Mouse (Mus musculus): ENCODE data around the gene 2310009B15Rik. TPM values are rescaled to one million over a fixed set of nuclear protein-coding genes. Genes with fewer than 3 reads are reported as not detected.
A peak's percentile ranks its signal among the peaks of the same experiment; 100 is the strongest.

2310009B15Rik gene
- total RNA-seq (2021), result 10 to 100 TPM; 23.1 to 24.7 TPM
- long read RNA-seq, experiment 1, partial matches to known transcripts, result 0 of 13 reads
- long read RNA-seq, experiment 1, other reads (novel, unspliced or antisense), result 6 of 13 reads
- long read RNA-seq, experiment 2, transcript 2310009B15Rik-201 (3 exons, 565 nt), result major isoform, 9 of 24 reads
- long read RNA-seq, experiment 2, transcript 2310009B15Rik-202 (3 exons, 1,017 nt), result minor isoform, 5 of 24 reads
- long read RNA-seq, experiment 2, partial matches to known transcripts, result 0 of 24 reads
- long read RNA-seq, experiment 2, other reads (novel, unspliced or antisense), result 9 of 24 reads

GRCm38 (mm10) chr1:138856101-138856950 lies at the start of gene 2310009B15Rik:
2310009B15Rik (minus strand) TSS chr1:138856852.
- H3K27ac ChIP-seq, result peak within 1 kb of the TSS; percentile 82
- peak; percentile 72 to 79 for DNase-seq (ENCODE audit: low spot score in 2 of 2)
- peak within 1 kb of the TSS; percentile 53 for H3K4me3 ChIP-seq

GRCm38 (mm10) chr1:138906256-138906655 lies 49.6 kb upstream of the 2310009B15Rik start:
- Histone ChIP-seq H3K4me3 (no peak overlapping the region), H3K27ac (no peak overlapping the region)
- no peak for TF ChIP-seq CTCF (conservative IDR thresholded peaks at IDR 0.05)
- no peak for DNase-seq (ENCODE audit: low spot score in 2 of 2)

DNA sequence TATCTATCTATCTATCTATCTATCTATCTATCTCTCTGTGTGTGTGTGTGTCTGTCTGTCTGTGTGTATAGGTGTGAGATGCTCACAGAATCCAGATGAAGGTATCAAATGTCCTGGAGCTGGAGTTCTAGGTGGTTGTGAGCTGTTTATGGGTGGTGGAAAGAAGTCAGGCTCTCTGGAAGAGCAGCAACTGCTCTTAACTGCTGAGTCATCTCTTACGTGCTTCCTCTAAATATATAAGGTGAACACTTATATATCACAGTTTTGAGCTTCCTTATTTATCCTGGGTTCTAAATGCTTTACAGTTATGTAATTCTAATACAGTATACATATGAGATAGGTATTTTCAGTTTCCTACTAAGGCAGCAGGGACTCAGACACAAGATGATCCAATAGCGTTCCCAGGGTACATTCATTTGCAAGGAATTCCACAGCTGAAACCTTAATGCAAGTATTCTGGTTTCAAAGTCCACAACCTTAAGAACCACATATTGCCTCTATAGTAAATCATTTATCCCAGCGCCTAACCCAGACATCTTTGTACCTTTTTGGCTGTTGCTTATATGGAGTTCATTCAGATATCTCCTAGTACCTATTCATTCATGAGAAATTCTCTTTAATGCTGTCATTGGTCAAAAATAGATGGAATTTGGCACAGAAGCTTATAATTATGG lies 48.6 kb upstream of the 2310009B15Rik start:
- Histone ChIP-seq H3K4me3 (no peak overlapping the region), H3K27ac (no peak overlapping the region)
- no peak for DNase-seq (ENCODE audit: low spot score in 2 of 2)
- no peak for TF ChIP-seq CTCF (conservative IDR thresholded peaks at IDR 0.05)

GRCm38 (mm10) chr1:138903894-138904293 lies 47.2 kb upstream of the 2310009B15Rik start:
- DNase-seq (ENCODE audit: low spot score in 2 of 2), result no peak
- no peak overlapping the region for H3K27ac ChIP-seq
- H3K4me3 ChIP-seq, result no peak overlapping the region
- TF ChIP-seq CTCF (conservative IDR thresholded peaks at IDR 0.05), result no peak

GRCm38 (mm10) chr1:138901431-138902117 lies 44.9 kb upstream of the 2310009B15Rik start:
- no peak for TF ChIP-seq CTCF (conservative IDR thresholded peaks at IDR 0.05)
- no peak overlapping the region for H3K4me3 ChIP-seq
- peak; percentile 65 to 69 for DNase-seq (ENCODE audit: low spot score in 2 of 2)
- peak overlapping the region; percentile 85 for H3K27ac ChIP-seq

GRCm38 (mm10) chr1:138896088-138896487 lies 39.4 kb upstream of the 2310009B15Rik start:
- Histone ChIP-seq H3K27ac (no peak overlapping the region), H3K4me3 (no peak overlapping the region)
- TF ChIP-seq CTCF (conservative IDR thresholded peaks at IDR 0.05), result peak; percentile 36
- no peak for DNase-seq (ENCODE audit: low spot score in 2 of 2)

DNA sequence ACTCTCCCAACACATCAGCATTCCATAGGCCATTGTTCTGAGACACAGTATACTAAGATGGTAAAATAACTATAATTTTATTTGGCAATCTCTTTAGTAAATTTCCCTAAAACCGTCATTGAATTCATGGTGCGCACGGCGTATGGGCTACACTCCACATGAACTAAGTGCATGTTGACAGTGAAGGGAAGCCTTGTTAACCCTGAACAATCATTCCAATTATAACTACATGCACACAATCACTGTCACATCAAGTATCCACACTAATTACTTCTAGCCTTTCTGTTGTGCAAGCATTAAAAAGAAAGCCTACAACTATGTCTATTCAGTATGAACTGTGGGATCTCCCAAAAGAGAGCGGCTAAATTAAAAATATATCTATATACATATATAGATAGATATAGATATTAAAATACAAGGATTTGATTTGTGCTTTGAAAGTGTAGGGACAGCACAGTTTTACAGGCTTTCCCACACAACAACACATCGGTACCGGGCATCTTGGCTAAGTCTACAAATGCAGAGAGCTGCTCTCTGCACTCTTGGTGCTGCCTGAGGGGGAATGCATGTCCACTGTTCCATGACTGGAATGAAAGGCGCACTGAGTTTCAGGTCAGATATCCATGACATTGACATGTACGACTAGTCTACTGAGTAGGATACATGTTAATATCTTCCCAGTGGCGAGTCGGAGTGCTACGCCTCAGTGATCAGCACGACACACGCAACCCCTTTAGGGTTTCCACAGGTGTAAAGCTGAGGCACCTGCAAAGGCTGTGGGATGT lies 21.0 kb upstream of the 2310009B15Rik start:
- H3K4me3 ChIP-seq, result no peak overlapping the region
- no peak for TF ChIP-seq CTCF (conservative IDR thresholded peaks at IDR 0.05)
- H3K27ac ChIP-seq, result no peak overlapping the region
- no peak for DNase-seq (ENCODE audit: low spot score in 2 of 2)

GRCm38 (mm10) chr1:138876371-138877045 lies 19.9 kb upstream of the 2310009B15Rik start:
- no peak for TF ChIP-seq CTCF (conservative IDR thresholded peaks at IDR 0.05)
- DNase-seq (ENCODE audit: low spot score in 2 of 2), result peak in 1 of 2 experiments; percentile 23
- Histone ChIP-seq H3K27ac (peak overlapping the region; percentile 57), H3K4me3 (peak overlapping the region; percentile 35)

DNA sequence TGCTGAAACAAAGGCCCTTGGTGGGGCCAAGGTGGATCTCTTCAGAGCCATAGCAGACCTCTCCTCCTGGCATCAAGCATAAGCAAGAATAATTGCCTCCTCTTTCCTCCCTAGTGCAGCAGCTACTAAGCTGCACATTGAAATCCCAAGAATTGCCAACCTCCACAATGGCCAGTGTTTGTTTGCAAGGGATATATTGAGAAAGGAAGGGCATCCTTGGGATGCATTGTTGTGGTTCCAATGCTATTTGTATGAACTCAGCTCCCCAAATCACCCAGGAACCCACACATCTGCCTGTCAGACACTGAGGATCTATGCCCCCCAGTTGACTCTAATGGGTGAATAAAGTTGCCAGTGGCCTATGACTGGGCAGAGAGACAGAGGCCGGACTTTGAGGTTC lies 5.8 kb downstream of the 2310009B15Rik start:
- Histone ChIP-seq H3K27ac (no peak overlapping the region), H3K4me3 (no peak overlapping the region)
- no peak for DNase-seq (ENCODE audit: low spot score in 2 of 2)
- TF ChIP-seq CTCF (conservative IDR thresholded peaks at IDR 0.05), result no peak

- DNase-seq (ENCODE audit: low spot score in 2 of 2), result no peak
- H3K27ac ChIP-seq, result no peak overlapping the region
- TF ChIP-seq CTCF (conservative IDR thresholded peaks at IDR 0.05), result no peak
- no peak overlapping the region for H3K4me3 ChIP-seq
These were observed 6.5 kb downstream of the 2310009B15Rik start for GRCm38 (mm10) chr1:138850161-138850539.

DNA sequence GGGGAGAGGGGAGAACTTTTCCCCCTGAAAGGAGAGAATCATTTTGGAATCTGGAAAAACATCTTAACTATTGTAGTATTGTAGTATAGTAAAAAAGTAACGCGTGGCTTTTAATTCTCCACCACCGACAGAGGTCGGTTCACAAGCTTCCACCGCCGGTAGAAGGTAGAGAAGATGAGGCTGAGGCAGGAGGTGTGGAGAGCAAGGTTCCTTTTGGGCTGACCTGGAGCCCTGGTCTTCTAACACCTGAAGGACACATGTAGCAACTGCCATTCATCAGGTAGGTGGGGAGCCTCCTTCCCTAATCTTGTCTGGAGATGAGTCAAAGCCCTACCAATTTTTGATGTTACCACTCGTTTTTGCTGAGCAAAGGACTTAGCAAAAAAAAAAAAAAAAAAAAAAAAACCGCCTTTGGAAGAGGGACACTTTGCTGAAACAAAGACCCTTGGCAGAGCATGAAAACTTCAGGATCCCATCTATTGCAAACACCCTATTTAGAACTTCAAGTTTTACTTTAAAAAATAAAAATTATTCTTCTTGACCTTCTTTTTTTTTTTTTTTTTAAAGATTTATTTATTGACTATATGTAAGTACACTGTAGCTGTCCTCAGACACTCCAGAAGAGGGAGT lies 7.0 kb downstream of the 2310009B15Rik start:
- DNase-seq (ENCODE audit: low spot score in 2 of 2), result no peak
- no peak for TF ChIP-seq CTCF (conservative IDR thresholded peaks at IDR 0.05)
- no peak overlapping the region for H3K27ac ChIP-seq
- H3K4me3 ChIP-seq, result no peak overlapping the region

Data from layer of hippocampus, adult 2 months (tissue).